Mouse (Mus musculus): ENCODE measurements around the gene Knop1.

Gene Knop1

GRCm38 (mm10) chr7:118846329-118846728 is 9.7 kb downstream of the Knop1 start:
- no peak for DNase-seq

GRCm38 (mm10) chr7:118845141-118845540 is 10.9 kb downstream of the Knop1 start:
- DNase-seq = no peak

GRCm38 (mm10) chr7:118842938-118843337 is 13.1 kb downstream of the Knop1 start:
- no peak for DNase-seq

- no peak for DNase-seq
These were observed 14.3 kb downstream of the Knop1 start for GRCm38 (mm10) chr7:118841796-118842195.

GRCm38 (mm10) chr7:118841030-118841745 is 14.9 kb downstream of the Knop1 start:
- peak; percentile 59 for DNase-seq

- peak; percentile 49 for DNase-seq
These were observed 18.2 kb downstream of the Knop1 start for GRCm38 (mm10) chr7:118837901-118838300.

GRCm38 (mm10) chr7:118827975-118828416 is 28.1 kb downstream of the Knop1 start:
- peak; percentile 60 for DNase-seq

GRCm38 (mm10) chr7:118824451-118824850 is 31.6 kb downstream of the Knop1 start:
- DNase-seq = no peak

GRCm38 (mm10) chr7:118821887-118822556 is 34.0 kb downstream of the Knop1 start:
- no peak for DNase-seq

- DNase-seq = peak; percentile 39
These were observed 34.7 kb downstream of the Knop1 start for GRCm38 (mm10) chr7:118821356-118821755.

- no peak for DNase-seq
These were observed 36.4 kb downstream of the Knop1 start for GRCm38 (mm10) chr7:118819666-118820065.

GRCm38 (mm10) chr7:118817741-118818140 is 38.3 kb downstream of the Knop1 start:
- DNase-seq = no peak

- no peak for DNase-seq
These were observed 39.8 kb downstream of the Knop1 start for GRCm38 (mm10) chr7:118816275-118816674.

GRCm38 (mm10) chr7:118813592-118813991 is 42.5 kb downstream of the Knop1 start:
- DNase-seq = no peak

- DNase-seq = no peak
These were observed 44.5 kb downstream of the Knop1 start for GRCm38 (mm10) chr7:118811407-118812106.

- DNase-seq = no peak
These were observed 48.2 kb downstream of the Knop1 start for GRCm38 (mm10) chr7:118807899-118808298.

- DNase-seq = no peak
These were observed 49.2 kb downstream of the Knop1 start for GRCm38 (mm10) chr7:118806631-118807411.

GRCm38 (mm10) chr7:118803425-118803824 is 52.6 kb downstream of the Knop1 start:
- no peak for DNase-seq

GRCm38 (mm10) chr7:118801791-118802190 is 54.3 kb downstream of the Knop1 start:
- no peak for DNase-seq

- no peak for DNase-seq
These were observed 55.8 kb downstream of the Knop1 start for GRCm38 (mm10) chr7:118800112-118800734.

- DNase-seq = no peak
These were observed 57.9 kb downstream of the Knop1 start for GRCm38 (mm10) chr7:118798105-118798570.

GRCm38 (mm10) chr7:118797600-118797999 is 58.5 kb downstream of the Knop1 start:
- DNase-seq = no peak

Measured in layer of hippocampus, adult 9-11 months (tissue).